Mouse (Mus musculus) forebrain, embryonic 11.5 days (tissue): ENCODE data around the gene Flot1. TPM values are rescaled to one million over a fixed set of nuclear protein-coding genes. Genes with fewer than 3 reads are reported as not detected.

Experiments
- ATAC-seq: fragments of 200-750 bp; cut with Nextera tagmentation; replicated peaks from 2 replicates; pipeline ENCODE4 v1.8.0; 2017; ENCODE audit warnings: moderate TSS enrichment; ENCODE audit not compliant: low FRiP score
- DNase-seq: peaks from one replicate; pipeline ENCODE4 v3.0.0-alpha.2; 2017; ENCODE audit warnings: low spot score
- H3K27ac ChIP-seq: fragments of 300-500 bp; sonication (generic); 2 replicates; pipeline ENCODE4 v1.5.1; 2014; ENCODE audit warnings: low read depth, low read length
- H3K27me3 ChIP-seq: fragments of 300-500 bp; sonication (generic); 2 replicates; pipeline ENCODE4 v1.6.1; 2014; ENCODE audit warnings: mild to moderate bottlenecking, low read length, mixed read lengths; ENCODE audit not compliant: control insufficient read depth, insufficient read depth
- H3K36me3 ChIP-seq: fragments of 300-500 bp; sonication (generic); 2 replicates; pipeline ENCODE4 v1.6.1; 2014; ENCODE audit warnings: mild to moderate bottlenecking, low read length, moderate library complexity, mixed read lengths; ENCODE audit not compliant: control insufficient read depth, insufficient read depth
- H3K4me1 ChIP-seq: fragments of 300-500 bp; sonication (generic); replicated peaks from 2 replicates; pipeline ENCODE4 v1.6.1; 2014; ENCODE audit warnings: low read length, mixed read lengths; ENCODE audit not compliant: control insufficient read depth, insufficient read depth
- H3K4me2 ChIP-seq: fragments of 300-500 bp; sonication (generic); 2 replicates; pipeline ENCODE4 v1.6.1; 2014; ENCODE audit warnings: low read depth, mild to moderate bottlenecking, low read length, moderate library complexity, mixed read lengths; ENCODE audit not compliant: severe bottlenecking
- H3K4me3 ChIP-seq: fragments of 300-500 bp; sonication (generic); 2 replicates; pipeline ENCODE4 v1.5.1; 2014; ENCODE audit warnings: low read depth, low read length
- H3K9ac ChIP-seq: fragments of 300-500 bp; sonication (generic); 2 replicates; pipeline ENCODE4 v1.6.1; 2014; ENCODE audit warnings: low read length
- H3K9me3 ChIP-seq: fragments of 300-500 bp; sonication (generic); 2 replicates; pipeline ENCODE4 v1.6.1; 2016; ENCODE audit warnings: low read length, mixed read lengths; ENCODE audit not compliant: control insufficient read depth
- WGBS: fragments of 180-500 bp; shearing (Covaris S2); extraction: QIAGEN DNeasy Blood & Tissue Kit; methylation state at CpG from one replicate; pipeline ENCODE4 v1.1.7; 2014; 5-methylcytosine and 5-hydroxymethylcytosine counted together
- polyA plus RNA-seq: library from polyadenylated mRNA; unstranded; fragments of >200 nt; fragmentation: Nextera tagmentation; extraction: Ambion mirVana; gene quantifications from 2 replicates; pipeline ENCODE4 v1.2.1, GENCODE M21; 2014

Gene Flot1
- polyA plus RNA-seq, 1 experiment from 2014 or later: 48.5 TPM

DNA sequence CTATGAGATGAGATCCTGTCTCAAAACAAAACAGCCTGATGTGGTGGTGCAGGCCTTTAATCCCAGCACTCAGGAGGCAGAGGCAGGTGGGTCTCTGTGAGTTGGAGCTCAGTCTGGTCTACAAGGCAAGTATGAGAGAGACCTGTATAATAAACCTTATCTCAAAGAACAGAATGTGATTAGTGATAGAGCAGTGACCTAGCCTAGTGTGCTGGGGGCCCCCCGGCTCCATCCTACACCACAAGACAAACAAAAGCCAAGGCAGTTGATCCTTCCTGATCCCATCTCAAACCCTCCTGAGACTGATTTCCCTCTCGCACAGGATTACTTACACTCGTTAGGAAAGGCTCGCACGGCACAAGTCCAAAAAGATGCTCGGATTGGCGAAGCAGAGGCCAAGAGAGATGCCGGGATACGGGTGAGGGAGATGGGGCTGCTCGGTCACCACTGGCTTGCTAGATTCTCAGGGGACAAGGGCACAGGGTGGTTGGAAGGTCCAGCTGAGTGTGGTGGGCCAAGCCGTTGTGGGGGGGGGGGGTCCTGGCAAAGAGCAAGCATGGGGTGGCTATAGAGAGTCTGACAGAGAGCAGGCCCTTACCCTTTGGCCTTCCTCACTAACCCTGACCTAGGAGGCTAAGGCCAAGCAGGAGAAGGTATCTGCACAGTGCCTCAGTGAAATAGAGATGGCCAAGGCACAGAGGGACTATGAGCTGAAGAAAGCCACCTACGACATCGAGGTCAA, 2.2 kb downstream of the Flot1 start:
- ATAC-seq: no peak
- H3K4me2 ChIP-seq: no peak overlapping the region
- H3K36me3 ChIP-seq: peaks cover 2% of the 10 kb centered on the region
- no peak overlapping the region for H3K4me3 ChIP-seq
- 90% methylated on average over 13 of the region's 13 CpGs for WGBS
- no peak overlapping the region for H3K27ac ChIP-seq
- no peaks in the 10 kb centered on the region for H3K9me3 ChIP-seq
- H3K27me3 ChIP-seq: no peaks in the 10 kb centered on the region
- H3K9ac ChIP-seq: no peak overlapping the region
- H3K4me1 ChIP-seq: peaks cover 16% of the 10 kb centered on the region; the same call in 1 of the 2 replicates
- DNase-seq: no peak

DNA sequence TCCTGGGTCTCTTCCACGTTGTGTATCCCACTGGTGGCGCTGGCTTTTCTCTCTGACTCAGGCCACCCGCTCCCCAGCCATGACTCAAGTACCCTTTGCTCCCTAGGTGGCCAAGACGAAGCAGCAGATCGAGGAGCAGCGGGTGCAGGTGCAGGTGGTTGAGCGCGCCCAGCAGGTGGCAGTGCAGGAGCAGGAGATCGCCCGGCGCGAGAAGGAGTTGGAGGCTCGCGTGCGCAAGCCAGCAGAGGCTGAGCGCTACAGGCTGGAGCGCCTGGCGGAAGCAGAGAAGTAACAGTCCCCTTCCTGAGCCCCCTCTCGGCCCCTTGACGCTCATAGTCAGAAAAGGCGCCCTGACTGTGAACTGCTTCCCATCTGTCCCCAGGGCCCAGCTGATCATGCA, 6.7 kb downstream of the Flot1 start:
- WGBS: 1% methylated on average over 21 of the region's 21 CpGs
- peak; percentile 92 for DNase-seq

DNA sequence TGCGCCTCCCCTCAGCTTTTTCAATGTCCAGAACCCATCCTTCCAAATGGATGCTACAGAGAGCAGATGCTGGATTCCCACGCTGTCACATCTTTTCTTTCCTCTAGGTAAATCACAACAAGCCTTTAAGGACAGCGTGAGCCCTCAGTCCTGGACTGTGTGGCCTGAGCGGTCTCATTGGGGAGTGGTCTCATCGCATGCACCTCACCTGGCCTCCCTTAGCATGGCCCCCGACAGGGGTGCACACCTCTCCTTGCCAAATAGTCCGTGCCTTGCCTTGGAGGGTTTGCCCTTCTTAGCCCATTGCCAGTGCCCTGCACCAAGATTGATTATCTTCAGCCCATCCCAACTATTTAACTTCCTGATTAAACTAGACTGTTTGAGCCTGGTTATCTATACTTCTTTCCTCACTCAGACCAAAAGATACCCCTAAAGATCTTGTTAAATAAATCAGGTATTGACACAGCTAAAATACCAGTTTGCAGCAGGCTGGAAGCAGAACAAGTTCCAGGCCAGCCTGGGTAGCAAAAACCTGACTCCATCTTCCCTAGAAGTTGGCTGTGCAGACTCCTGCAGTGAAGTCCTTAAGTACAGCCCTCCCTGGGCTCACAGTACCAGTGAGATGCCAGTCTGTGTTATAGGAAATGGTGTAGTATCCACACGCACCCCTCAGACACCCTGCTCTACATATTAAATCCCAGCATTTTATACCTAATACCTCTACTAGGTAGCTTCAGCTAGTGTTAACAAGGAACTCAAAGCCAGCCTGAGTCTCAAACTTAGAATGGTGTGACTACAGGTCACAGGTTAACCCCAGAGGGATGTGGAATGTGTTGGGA, 9.6 kb downstream of the Flot1 start:
- Histone ChIP-seq H3K4me2 (no peak overlapping the region), H3K9ac (0 out of 2 replicates have a peak overlapping the region, but pooled peaks have one; percentile 12), H3K36me3 (peaks cover 26% of the 10 kb centered on the region), H3K4me1 (peaks cover 18% of the 10 kb centered on the region), H3K4me3 (no peak overlapping the region), H3K27ac (no peak overlapping the region), H3K9me3 (no peaks in the 10 kb centered on the region), H3K27me3 (no peaks in the 10 kb centered on the region)
- DNase-seq: no peak
- ATAC-seq: no peak
- 70% methylated on average over 8 of the region's 8 CpGs for WGBS

More for the DNA sequence above, 6.7 kb downstream of the Flot1 start:
- Histone ChIP-seq H3K27me3 (no peaks in the 10 kb centered on the region), H3K4me3 (no peak overlapping the region), H3K9ac (no peak overlapping the region; the same call in 1 of the 2 replicates), H3K4me2 (no peak overlapping the region), H3K27ac (no peak overlapping the region), H3K4me1 (peaks cover 7% of the 10 kb centered on the region; the same call in 1 of the 2 replicates), H3K36me3 (peaks cover 14% of the 10 kb centered on the region), H3K9me3 (no peaks in the 10 kb centered on the region)
- peak; percentile 63 for ATAC-seq

DNA sequence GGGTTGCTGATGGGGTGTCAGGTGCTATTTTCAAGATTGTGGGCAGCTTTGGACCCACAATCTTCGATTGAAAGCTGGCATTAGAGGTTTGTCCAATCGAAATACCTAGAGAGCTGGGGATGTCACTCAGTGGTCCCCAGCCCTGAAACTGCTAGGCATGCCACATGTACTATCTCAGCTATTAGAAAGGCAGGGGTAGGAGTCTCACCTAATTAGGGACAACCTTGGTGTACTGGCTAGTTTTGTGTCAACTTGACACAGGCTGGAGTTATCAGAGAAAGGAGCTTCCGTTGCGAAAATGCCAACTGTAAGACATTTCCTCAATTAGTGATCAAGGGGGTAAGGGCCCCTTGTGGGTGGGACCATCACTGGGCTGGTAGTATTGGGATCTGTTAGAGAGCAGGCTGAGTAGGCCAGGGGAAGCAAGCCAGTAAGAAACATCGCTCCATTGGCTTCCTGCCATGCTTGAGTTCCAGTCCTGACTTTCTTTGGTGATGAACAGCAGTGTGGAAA, 10.3 kb downstream of the Flot1 start:
- WGBS: 29% methylated on average over 5 of the region's 5 CpGs
- no peak overlapping the region for H3K9ac ChIP-seq
- ATAC-seq: no peak
- H3K27me3 ChIP-seq: no peaks in the 10 kb centered on the region
- no peaks in the 10 kb centered on the region for H3K9me3 ChIP-seq
- H3K36me3 ChIP-seq: peaks cover 24% of the 10 kb centered on the region
- H3K4me2 ChIP-seq: no peak overlapping the region
- no peak for DNase-seq
- H3K4me3 ChIP-seq: no peak overlapping the region
- peaks cover 18% of the 10 kb centered on the region for H3K4me1 ChIP-seq
- no peak overlapping the region for H3K27ac ChIP-seq

DNA sequence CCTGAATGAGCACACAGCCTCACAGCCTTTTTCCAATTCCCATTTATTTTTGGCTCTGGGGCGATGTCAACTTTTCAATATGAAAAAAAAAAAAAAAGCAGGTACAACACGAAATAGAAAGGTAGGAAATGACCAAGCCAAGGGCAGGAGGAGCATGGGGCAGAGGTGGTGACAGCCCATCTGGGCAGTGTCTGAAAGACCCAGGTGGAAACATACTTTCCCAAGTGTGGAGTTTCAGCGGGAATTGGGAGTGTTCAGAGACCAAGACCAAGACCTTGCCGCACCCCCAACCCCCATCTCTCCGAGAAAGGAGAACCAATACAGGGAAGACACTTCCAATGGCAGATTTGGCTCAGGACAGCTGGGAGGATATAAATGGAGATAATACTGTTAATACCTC, 10.9 kb downstream of the Flot1 start:
- Histone ChIP-seq H3K4me1 (peaks cover 18% of the 10 kb centered on the region), H3K4me2 (no peak overlapping the region), H3K4me3 (peak overlapping the region; percentile 10), H3K27ac (no peak overlapping the region), H3K27me3 (no peaks in the 10 kb centered on the region), H3K9me3 (no peaks in the 10 kb centered on the region), H3K9ac (no peak overlapping the region; the same call in 1 of the 2 replicates), H3K36me3 (peaks cover 24% of the 10 kb centered on the region)
- 54% methylated on average over 5 of the region's 5 CpGs for WGBS
- DNase-seq (no peak), ATAC-seq (no peak)

DNA sequence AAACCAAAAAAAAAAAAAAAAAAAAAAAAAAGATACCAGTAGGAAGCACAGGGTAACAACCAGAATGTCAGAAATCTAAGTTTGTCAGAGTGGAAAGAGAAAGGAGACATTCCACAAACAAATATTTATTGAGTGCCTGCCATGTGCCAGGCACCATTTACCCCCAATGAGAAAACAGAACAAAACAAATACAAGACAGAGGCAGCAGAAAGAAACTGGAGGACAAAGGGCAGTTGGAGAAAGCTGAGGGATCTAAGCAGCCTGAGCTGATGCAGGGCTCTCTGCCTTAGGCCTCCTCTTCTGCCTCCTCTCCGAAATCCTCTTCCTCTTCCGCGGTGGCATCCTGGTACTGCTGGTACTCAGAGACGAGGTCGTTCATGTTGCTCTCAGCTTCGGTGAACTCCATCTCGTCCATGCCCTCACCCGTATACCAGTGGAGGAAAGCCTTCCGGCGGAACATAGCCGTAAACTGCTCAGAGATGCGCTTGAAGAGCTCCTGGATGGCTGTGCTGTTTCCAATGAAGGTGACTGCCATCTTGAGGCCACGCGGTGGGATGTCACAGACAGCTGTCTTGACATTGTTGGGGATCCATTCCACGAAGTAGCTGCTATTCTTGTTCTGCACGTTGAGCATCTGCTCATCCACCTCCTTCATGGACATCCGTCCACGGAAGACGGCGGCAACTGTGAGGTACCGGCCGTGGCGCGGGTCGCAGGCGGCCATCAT, 11.8 kb downstream of the Flot1 start:
- peaks cover 24% of the 10 kb centered on the region for H3K36me3 ChIP-seq
- 82% methylated on average over 26 of the region's 26 CpGs for WGBS
- DNase-seq (no peak), ATAC-seq (no peak)
- H3K9ac ChIP-seq: peak overlapping the region; percentile 39
- no peaks in the 10 kb centered on the region for H3K27me3 ChIP-seq
- H3K27ac ChIP-seq: no peak overlapping the region
- no peaks in the 10 kb centered on the region for H3K9me3 ChIP-seq
- H3K4me1 ChIP-seq: peaks cover 22% of the 10 kb centered on the region
- peak overlapping the region; percentile 83 for H3K4me2 ChIP-seq
- H3K4me3 ChIP-seq: peak overlapping the region; percentile 76

DNA sequence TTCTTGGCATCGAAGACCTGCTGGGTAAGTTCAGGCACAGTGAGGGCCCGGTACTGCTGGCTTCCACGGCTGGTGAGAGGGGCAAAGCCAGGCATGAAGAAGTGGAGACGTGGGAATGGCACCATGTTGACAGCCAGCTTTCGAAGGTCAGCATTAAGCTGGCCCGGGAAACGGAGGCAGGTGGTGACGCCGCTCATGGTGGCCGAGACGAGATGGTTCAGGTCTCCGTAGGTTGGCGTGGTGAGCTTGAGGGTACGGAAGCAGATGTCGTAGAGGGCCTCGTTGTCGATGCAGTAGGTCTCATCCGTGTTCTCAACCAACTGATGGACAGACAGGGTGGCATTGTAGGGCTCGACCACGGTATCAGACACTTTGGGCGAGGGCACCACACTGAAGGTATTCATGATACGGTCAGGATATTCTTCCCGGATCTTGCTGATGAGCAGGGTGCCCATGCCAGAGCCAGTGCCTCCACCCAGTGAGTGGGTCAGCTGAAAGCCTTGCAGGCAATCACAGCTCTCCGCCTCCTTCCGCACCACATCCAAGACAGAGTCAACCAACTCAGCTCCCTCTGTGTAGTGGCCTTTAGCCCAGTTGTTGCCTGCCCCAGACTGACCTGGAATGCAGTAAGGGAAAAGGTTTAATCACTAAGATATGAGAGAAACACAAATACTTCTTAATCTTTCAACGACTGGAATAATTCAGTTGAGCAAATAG, 12.6 kb downstream of the Flot1 start:
- Histone ChIP-seq H3K4me3 (peak overlapping the region; percentile 76), H3K9ac (peak overlapping the region; percentile 94; the same call in 1 of the 2 replicates), H3K36me3 (peaks cover 24% of the 10 kb centered on the region), H3K27me3 (no peaks in the 10 kb centered on the region), H3K4me2 (peak overlapping the region; percentile 83), H3K9me3 (no peaks in the 10 kb centered on the region), H3K27ac (no peak overlapping the region), H3K4me1 (peaks cover 18% of the 10 kb centered on the region)
- DNase-seq: no peak
- WGBS: 80% methylated on average over 26 of the region's 26 CpGs
- ATAC-seq: no peak
